Mouse (Mus musculus): Measurements from ENCODE around the gene Tlx1. TPM values are rescaled to one million over a fixed set of nuclear protein-coding genes. Genes with fewer than 3 reads are reported as not detected.

Tlx1 gene
- polyA plus RNA-seq (2011; ENCODE audit: insufficient read depth, insufficient read length, low replicate concordance, missing spikeins): not detected in 2 replicates

- Histone ChIP-seq H3K4me3 (replicated peaks; ENCODE audit: control insufficient read depth, low read depth, low read length) (no peak within 1 kb of the TSS), H3K27ac (ENCODE audit: control insufficient read depth, insufficient read depth, low read depth, low read length, poor library complexity) (no peak within 1 kb of the TSS; the same call in 1 of the 2 replicates), H3K4me1 (ENCODE audit: control insufficient read depth, insufficient read depth, low read length) (no peaks in the 10 kb centered on the region)
- TF ChIP-seq CTCF (IDR thresholded peaks at IDR 0.05; ENCODE audit: control insufficient read depth, insufficient read depth, low read length) (no peak), POLR2A (IDR thresholded peaks at IDR 0.05; ENCODE audit: borderline replicate concordance, control insufficient read depth, low read depth, low read length) (no peak)
- WGBS: 4% methylated on average over 58 of the region's 61 CpGs
Observed at GRCm38 (mm10) chr19:45150490-45151181, at the start of gene Tlx1. Tlx1 (plus strand) TSS chr19:45150680.

- no peak overlapping the region for H3K4me3 ChIP-seq (replicated peaks; ENCODE audit: control insufficient read depth, low read depth, low read length)
- WGBS: 21% methylated on average over 1 of the region's 1 CpGs
- H3K27ac ChIP-seq (ENCODE audit: control insufficient read depth, insufficient read depth, low read depth, low read length, poor library complexity): no peak overlapping the region
- TF ChIP-seq CTCF (IDR thresholded peaks at IDR 0.05; ENCODE audit: control insufficient read depth, insufficient read depth, low read length): no peak
- no peaks in the 10 kb centered on the region for H3K4me1 ChIP-seq (ENCODE audit: control insufficient read depth, insufficient read depth, low read length)
Observed at GRCm38 (mm10) chr19:45105591-45105990, 44.9 kb upstream of the Tlx1 start.

GRCm38 (mm10) chr19:45106689-45107088, 43.8 kb upstream of the Tlx1 start:
- H3K4me1 ChIP-seq (ENCODE audit: control insufficient read depth, insufficient read depth, low read length): no peaks in the 10 kb centered on the region
- TF ChIP-seq CTCF (IDR thresholded peaks at IDR 0.05; ENCODE audit: control insufficient read depth, insufficient read depth, low read length) (no peak), POLR2A (IDR thresholded peaks at IDR 0.05; ENCODE audit: borderline replicate concordance, control insufficient read depth, low read depth, low read length) (no peak)
- no peak overlapping the region for H3K27ac ChIP-seq (ENCODE audit: control insufficient read depth, insufficient read depth, low read depth, low read length, poor library complexity)
- 46% methylated on average over 6 of the region's 6 CpGs for WGBS
- no peak overlapping the region for H3K4me3 ChIP-seq (replicated peaks; ENCODE audit: control insufficient read depth, low read depth, low read length)

GRCm38 (mm10) chr19:45110681-45111080, 39.8 kb upstream of the Tlx1 start:
- H3K4me3 ChIP-seq (replicated peaks; ENCODE audit: control insufficient read depth, low read depth, low read length): no peak overlapping the region
- H3K4me1 ChIP-seq (ENCODE audit: control insufficient read depth, insufficient read depth, low read length): no peaks in the 10 kb centered on the region
- no peak for TF ChIP-seq POLR2A (IDR thresholded peaks at IDR 0.05; ENCODE audit: borderline replicate concordance, control insufficient read depth, low read depth, low read length)
- no peak for TF ChIP-seq CTCF (IDR thresholded peaks at IDR 0.05; ENCODE audit: control insufficient read depth, insufficient read depth, low read length)
- WGBS: 29% methylated on average over 8 of the region's 8 CpGs
- no peak overlapping the region for H3K27ac ChIP-seq (ENCODE audit: control insufficient read depth, insufficient read depth, low read depth, low read length, poor library complexity)

GRCm38 (mm10) chr19:45112444-45112843, 38.0 kb upstream of the Tlx1 start:
- Histone ChIP-seq H3K4me3 (replicated peaks; ENCODE audit: control insufficient read depth, low read depth, low read length) (no peak overlapping the region), H3K27ac (ENCODE audit: control insufficient read depth, insufficient read depth, low read depth, low read length, poor library complexity) (no peak overlapping the region), H3K4me1 (ENCODE audit: control insufficient read depth, insufficient read depth, low read length) (no peaks in the 10 kb centered on the region)
- TF ChIP-seq CTCF (IDR thresholded peaks at IDR 0.05; ENCODE audit: control insufficient read depth, insufficient read depth, low read length) (no peak), POLR2A (IDR thresholded peaks at IDR 0.05; ENCODE audit: borderline replicate concordance, control insufficient read depth, low read depth, low read length) (no peak)
- 84% methylated on average over 6 of the region's 6 CpGs for WGBS

- 34% methylated on average over 18 of the region's 18 CpGs for WGBS
- TF ChIP-seq POLR2A (IDR thresholded peaks at IDR 0.05; ENCODE audit: borderline replicate concordance, control insufficient read depth, low read depth, low read length) (no peak), CTCF (IDR thresholded peaks at IDR 0.05; ENCODE audit: control insufficient read depth, insufficient read depth, low read length) (no peak)
- Histone ChIP-seq H3K4me3 (replicated peaks; ENCODE audit: control insufficient read depth, low read depth, low read length) (no peak overlapping the region), H3K27ac (ENCODE audit: control insufficient read depth, insufficient read depth, low read depth, low read length, poor library complexity) (no peak overlapping the region; the same call in 1 of the 2 replicates), H3K4me1 (ENCODE audit: control insufficient read depth, insufficient read depth, low read length) (no peaks in the 10 kb centered on the region)
Observed at GRCm38 (mm10) chr19:45113791-45114460, 36.6 kb upstream of the Tlx1 start.

GRCm38 (mm10) chr19:45114772-45115171, 35.7 kb upstream of the Tlx1 start:
- TF ChIP-seq CTCF (IDR thresholded peaks at IDR 0.05; ENCODE audit: control insufficient read depth, insufficient read depth, low read length) (no peak), POLR2A (IDR thresholded peaks at IDR 0.05; ENCODE audit: borderline replicate concordance, control insufficient read depth, low read depth, low read length) (no peak)
- Histone ChIP-seq H3K4me1 (ENCODE audit: control insufficient read depth, insufficient read depth, low read length) (no peaks in the 10 kb centered on the region), H3K4me3 (replicated peaks; ENCODE audit: control insufficient read depth, low read depth, low read length) (no peak overlapping the region), H3K27ac (ENCODE audit: control insufficient read depth, insufficient read depth, low read depth, low read length, poor library complexity) (no peak overlapping the region)
- 50% methylated on average over 3 of the region's 3 CpGs for WGBS

GRCm38 (mm10) chr19:45116798-45117197, 33.7 kb upstream of the Tlx1 start:
- H3K4me1 ChIP-seq (ENCODE audit: control insufficient read depth, insufficient read depth, low read length): no peaks in the 10 kb centered on the region
- 36% methylated on average over 1 of the region's 1 CpGs for WGBS
- TF ChIP-seq CTCF (IDR thresholded peaks at IDR 0.05; ENCODE audit: control insufficient read depth, insufficient read depth, low read length) (0 out of 2 replicates have a peak, but pooled peaks have one; percentile 17), POLR2A (IDR thresholded peaks at IDR 0.05; ENCODE audit: borderline replicate concordance, control insufficient read depth, low read depth, low read length) (no peak)
- H3K4me3 ChIP-seq (replicated peaks; ENCODE audit: control insufficient read depth, low read depth, low read length): no peak overlapping the region
- H3K27ac ChIP-seq (ENCODE audit: control insufficient read depth, insufficient read depth, low read depth, low read length, poor library complexity): no peak overlapping the region
